ENCODE assay signal across 14 mouse cellular contexts in genomic region chr17:85689807-85690319, GRCm38 (mm10). TPM values are rescaled to one million over a fixed set of nuclear protein-coding genes. Genes with fewer than 3 reads are reported as not detected.
DNase-seq lines count a peak whose midpoint lies in the region; ATAC-seq and TF ChIP-seq lines count a peak whose summit lies in the region.
"Had no signal": no experiment of that assay in that cellular context is flagged by ENCODE, and none has a peak within 500 bp of the region (broad histone marks: within the 10 kb centered on the region; RNA-seq: fewer than 3 reads in every experiment).

No protein-coding gene starts in this region.

- H3K4me1 ChIP-seq in midbrain, embryonic 12.5 days: peaks cover 29% of the 10 kb centered on the region
- H3K4me1 ChIP-seq in midbrain, embryonic 16.5 days (ENCODE audit: control insufficient read depth, insufficient read depth, low read length): peaks cover 12% of the 10 kb centered on the region
- peaks cover 34% of the 10 kb centered on the region for H3K4me1 ChIP-seq in limb, embryonic 11.5 days (ENCODE audit: control insufficient read depth, insufficient read depth, low read length)
- H3K4me1 ChIP-seq: liver, embryonic 15.5 days had no signal

- intact Hi-C loops in gastrocnemius, adult 2 months (cut with DNase I): loop anchor here (10.0 kb wide), 1 partner anchor 345 kb away; no protein-coding TSS in a partner anchor
- intact Hi-C loops in gastrocnemius, postnatal 36 days (cut with DNase I): loop anchor here (2.0 kb wide), 1 partner anchor 111 kb away; no protein-coding TSS in a partner anchor
- intact Hi-C loops in left cerebral cortex, postnatal 4 days (cut with DNase I): loop anchor here (5.0 kb wide), 1 partner anchor 107 kb away; no protein-coding TSS in a partner anchor

- no peak overlapping the region for H3K9ac ChIP-seq in midbrain, embryonic 12.5 days (replicated peaks)
- no peak overlapping the region for H3K9ac ChIP-seq in midbrain, embryonic 16.5 days (ENCODE audit: low read depth, low read length)
- H3K9ac ChIP-seq in limb, embryonic 11.5 days (ENCODE audit: low read length): no peak overlapping the region; the same call in 1 of the 2 replicates
- H3K9ac ChIP-seq: liver, embryonic 15.5 days had no signal

- no peak for ATAC-seq in midbrain, embryonic 12.5 days (ENCODE audit: low FRiP score, low read depth)
- no peak for ATAC-seq in midbrain, embryonic 16.5 days
- ATAC-seq in limb, embryonic 11.5 days (ENCODE audit: insufficient number of reproducible peaks, low FRiP score, low TSS enrichment, low read depth): no peak
- no peak for ATAC-seq in inflammation-experienced regulatory T-cells, adult 6 months

- no peaks in the 10 kb centered on the region for H3K36me3 ChIP-seq in midbrain, embryonic 12.5 days
- no peaks in the 10 kb centered on the region for H3K36me3 ChIP-seq in midbrain, embryonic 16.5 days (ENCODE audit: control insufficient read depth, insufficient read depth, low read length)
- H3K36me3 ChIP-seq in limb, embryonic 11.5 days (ENCODE audit: control insufficient read depth, insufficient read depth, low read length): no peaks in the 10 kb centered on the region
- H3K36me3 ChIP-seq: liver, embryonic 15.5 days had no signal

- peak overlapping the region; percentile 84; the same call in 1 of the 2 replicates for H3K27ac ChIP-seq in gastrocnemius, adult 2 months
- no peak overlapping the region for H3K27ac ChIP-seq in midbrain, embryonic 12.5 days (replicated peaks)
- H3K27ac ChIP-seq in midbrain, embryonic 16.5 days (ENCODE audit: low read length): no peak overlapping the region
- no peak overlapping the region for H3K27ac ChIP-seq in limb, embryonic 11.5 days (replicated peaks; ENCODE audit: low read depth, low read length)
- H3K27ac ChIP-seq: liver, embryonic 15.5 days had no signal

- H3K9me3 ChIP-seq in midbrain, embryonic 12.5 days: 0 out of 2 replicates have a peak, but pooled peaks cover 3% of the 10 kb centered on the region
- no peaks in the 10 kb centered on the region; the same call in 1 of the 2 replicates for H3K9me3 ChIP-seq in midbrain, embryonic 16.5 days (replicated peaks; ENCODE audit: control insufficient read depth, low read length, poor library complexity, severe bottlenecking)
- peaks cover 3% of the 10 kb centered on the region; the same call in 1 of the 2 replicates for H3K9me3 ChIP-seq in limb, embryonic 11.5 days (ENCODE audit: control insufficient read depth, low read length)
- H3K9me3 ChIP-seq: liver, embryonic 15.5 days had no signal

- no peak for DNase-seq in gastrocnemius, adult 2 months
- DNase-seq in gastrocnemius, postnatal 36 days: no peak
- DNase-seq in limb, embryonic 11.5 days (ENCODE audit: low spot score): peak; percentile 38
- no peak for DNase-seq in left cerebral cortex, postnatal 4 days
- DNase-seq in urinary bladder, postnatal 36 days (ENCODE audit: low spot score in 2 of 2): no peak
- DNase-seq: B cell, adult 2 months; cerebellum, adult 9-10 months; kidney, adult 9 months; lung, postnatal 4 days had no signal

- 4% methylated on average over 5 of the region's 5 CpGs for WGBS in midbrain, embryonic 12.5 days
- whole genome bisulfite sequencing in midbrain, embryonic 16.5 days: 9% methylated on average over 5 of the region's 5 CpGs
- 4% methylated on average over 5 of the region's 5 CpGs for WGBS in limb, embryonic 11.5 days

- H3K4me3 ChIP-seq in gastrocnemius, adult 2 months: peak overlapping the region; percentile 83
- peak overlapping the region; percentile 39; the same call in 1 of the 2 replicates for H3K4me3 ChIP-seq in midbrain, embryonic 12.5 days
- no peak overlapping the region for H3K4me3 ChIP-seq in midbrain, embryonic 16.5 days (ENCODE audit: low read depth, low read length)
- H3K4me3 ChIP-seq in limb, embryonic 11.5 days (ENCODE audit: low read depth, low read length): no peak overlapping the region
- H3K4me3 ChIP-seq: liver, embryonic 15.5 days had no signal

- no peak overlapping the region for H3K4me2 ChIP-seq in midbrain, embryonic 12.5 days (replicated peaks)
- H3K4me2 ChIP-seq in midbrain, embryonic 16.5 days (ENCODE audit: low read length): no peak overlapping the region
- peak overlapping the region; percentile 72; the same call in 1 of the 2 replicates for H3K4me2 ChIP-seq in limb, embryonic 11.5 days (ENCODE audit: low read depth, severe bottlenecking)
- H3K4me2 ChIP-seq: liver, embryonic 15.5 days had no signal

- no peak for TF ChIP-seq CTCF in gastrocnemius, adult 2 months (IDR thresholded peaks at IDR 0.05)

- H3K27me3 ChIP-seq in midbrain, embryonic 12.5 days: peaks cover 99% of the 10 kb centered on the region
- peaks cover 74% of the 10 kb centered on the region for H3K27me3 ChIP-seq in midbrain, embryonic 16.5 days (ENCODE audit: control insufficient read depth, insufficient read depth, low read depth, low read length)
- peaks cover 79% of the 10 kb centered on the region for H3K27me3 ChIP-seq in limb, embryonic 11.5 days (ENCODE audit: control insufficient read depth, insufficient read depth, low read length)

RNA-seq across cellular contexts. Expression of gene Six2, which starts 1.8 kb away (rescaled TPM):
- 10 to 100 TPM; 10.6 to 29.0 TPM for total RNA-seq in gastrocnemius, adult 2 months (2021)
- total RNA-seq in gastrocnemius, postnatal 36 days (2021): 10 to 100 TPM; 12.3 to 16.3 TPM
- polyA plus RNA-seq in midbrain, embryonic 12.5 days (2016; fragmentation: Nextera tagmentation; extraction: Ambion mirVana): 3.8 and 8.8 TPM in 2 replicates
- polyA plus RNA-seq in midbrain, embryonic 16.5 days (2015; fragmentation: Nextera tagmentation; extraction: Ambion mirVana): 0.16 and 0.33 TPM in 2 replicates
- polyA plus RNA-seq in limb, embryonic 11.5 days (2014; fragmentation: Nextera tagmentation; extraction: Ambion mirVana): 7.8 and 8.4 TPM in 2 replicates
- polyA plus RNA-seq in inflammation-experienced regulatory T-cells, adult 6 months (2017; shearing (Covaris generic)): not detected
- 1 to 10 TPM; 1.4 to 1.8 TPM for total RNA-seq in left cerebral cortex, postnatal 4 days (2021)
- polyA plus RNA-seq: gonadal fat pad, adult 2 months; liver, embryonic 15.5 days had no signal

Comparison
In these comparisons a context has a peak if more than half of its experiments do, and no peak if none do; other contexts are left out.
1. H3K4me3 ChIP-seq: peak in gastrocnemius, adult 2 months (single experiment) and midbrain, embryonic 12.5 days (single experiment); none in midbrain, embryonic 16.5 days (single experiment) and limb, embryonic 11.5 days (single experiment).